ENCODE assay signal across 21 mouse cellular contexts in genomic region chr17:43501223-43501622, GRCm38 (mm10). TPM values are rescaled to one million over a fixed set of nuclear protein-coding genes. Genes with fewer than 3 reads are reported as not detected.
A peak's percentile ranks its signal among the peaks of the same experiment; 100 is the strongest.
DNase-seq lines count a peak whose midpoint lies in the region; ATAC-seq and TF ChIP-seq lines count a peak whose summit lies in the region.
"Had no signal": no experiment of that assay in that cellular context is flagged by ENCODE, and none has a peak within 500 bp of the region (broad histone marks: within the 10 kb centered on the region; RNA-seq: fewer than 3 reads in every experiment).

No protein-coding gene starts in this region.

- H3K27ac ChIP-seq in kidney, embryonic 15.5 days = peak overlapping the region; percentile 28
- no peak overlapping the region for H3K27ac ChIP-seq in intestine, embryonic 15.5 days
- no peak overlapping the region for H3K27ac ChIP-seq in small intestine, adult 2 months (ENCODE audit: insufficient read depth, low read depth, low read length)
- H3K27ac ChIP-seq: embryonic facial prominence, embryonic 12.5 days; forebrain, embryonic 15.5 days; heart, adult 2 months; heart, embryonic 15.5 days; hindbrain, embryonic 15.5 days had no signal

- 70% methylated on average over 3 of the region's 3 CpGs for WGBS in kidney, embryonic 15.5 days
- WGBS in intestine, embryonic 15.5 days = 75% methylated on average over 3 of the region's 3 CpGs
- WGBS in small intestine, adult 2 months = 50% methylated on average over 3 of the region's 3 CpGs

- no peak for ATAC-seq in kidney, embryonic 15.5 days (replicated peaks; ENCODE audit: low FRiP score)
- no peak for ATAC-seq in intestine, embryonic 15.5 days
- no peak for ATAC-seq in activated CD4-positive, CD25-positive, alpha-beta regulatory T cell, adult 4 months
- ATAC-seq: forebrain, embryonic 15.5 days had no signal

- H3K4me3 ChIP-seq in kidney, embryonic 15.5 days (replicated peaks) = no peak overlapping the region
- no peak overlapping the region for H3K4me3 ChIP-seq in intestine, embryonic 15.5 days (replicated peaks)
- H3K4me3 ChIP-seq in small intestine, adult 2 months (ENCODE audit: low read depth, low read length) = peak overlapping the region; percentile 3; the same call in 1 of the 2 replicates
- H3K4me3 ChIP-seq: embryonic facial prominence, embryonic 12.5 days; forebrain, embryonic 15.5 days; heart, adult 2 months; heart, embryonic 15.5 days; hindbrain, embryonic 15.5 days had no signal

- no peak overlapping the region for H3K9ac ChIP-seq in kidney, embryonic 15.5 days
- no peak overlapping the region for H3K9ac ChIP-seq in intestine, embryonic 15.5 days
- H3K9ac ChIP-seq: embryonic facial prominence, embryonic 12.5 days; forebrain, embryonic 15.5 days; heart, embryonic 15.5 days; hindbrain, embryonic 15.5 days had no signal

- DNase-seq in kidney, adult 9 months = no peak
- peak; percentile 25 for DNase-seq in c-Kit-positive CD71-negative TER-119-negative erythroid progenitor cells, embryonic 14.5 days (ENCODE audit: low read depth)
- no peak for DNase-seq in heart, adult 11 months
- DNase-seq: adrenal gland, adult 8-10 months; adrenal gland, postnatal 36 days; cerebellum, adult 11 months; cerebellum, adult 8-10 months; cerebellum, postnatal 14 days; gastrocnemius, postnatal 36 days; heart, adult 2 months had no signal

- no peak overlapping the region for H3K4me2 ChIP-seq in kidney, embryonic 15.5 days
- peak overlapping the region; percentile 35 for H3K4me2 ChIP-seq in intestine, embryonic 15.5 days (replicated peaks)
- H3K4me2 ChIP-seq: embryonic facial prominence, embryonic 12.5 days; forebrain, embryonic 15.5 days; heart, embryonic 11.5 days; heart, embryonic 15.5 days; hindbrain, embryonic 15.5 days had no signal

- H3K27me3 ChIP-seq in kidney, embryonic 15.5 days = no peaks in the 10 kb centered on the region
- H3K27me3 ChIP-seq in intestine, embryonic 15.5 days (replicated peaks) = no peaks in the 10 kb centered on the region
- no peaks in the 10 kb centered on the region for H3K27me3 ChIP-seq in small intestine, adult 2 months (ENCODE audit: control insufficient read depth, insufficient read depth, low read length)
- H3K27me3 ChIP-seq: embryonic facial prominence, embryonic 12.5 days; forebrain, embryonic 15.5 days; heart, embryonic 15.5 days; hindbrain, embryonic 15.5 days had no signal

- TF ChIP-seq CTCF in small intestine, adult 2 months (IDR thresholded peaks at IDR 0.05; ENCODE audit: extremely low read depth, insufficient read length, insufficient replicate concordance, low read depth, low read length) = no peak

- peaks cover 9% of the 10 kb centered on the region; the same call in 1 of the 2 replicates for H3K4me1 ChIP-seq in kidney, embryonic 15.5 days
- H3K4me1 ChIP-seq in intestine, embryonic 15.5 days (replicated peaks) = no peaks in the 10 kb centered on the region
- H3K4me1 ChIP-seq in small intestine, adult 2 months (ENCODE audit: control insufficient read depth, insufficient read depth, insufficient read length, low read length) = peaks cover 15% of the 10 kb centered on the region; the same call in 1 of the 2 replicates
- H3K4me1 ChIP-seq: embryonic facial prominence, embryonic 12.5 days; forebrain, embryonic 15.5 days; heart, embryonic 15.5 days; hindbrain, embryonic 15.5 days had no signal

- no peaks in the 10 kb centered on the region for H3K9me3 ChIP-seq in kidney, embryonic 15.5 days (replicated peaks)
- no peaks in the 10 kb centered on the region for H3K9me3 ChIP-seq in intestine, embryonic 15.5 days
- H3K9me3 ChIP-seq: embryonic facial prominence, embryonic 12.5 days; forebrain, embryonic 15.5 days; heart, embryonic 15.5 days; hindbrain, embryonic 15.5 days had no signal

- H3K36me3 ChIP-seq in kidney, embryonic 15.5 days = no peaks in the 10 kb centered on the region
- no peaks in the 10 kb centered on the region for H3K36me3 ChIP-seq in intestine, embryonic 15.5 days
- H3K36me3 ChIP-seq in small intestine, adult 2 months (ENCODE audit: control insufficient read depth, insufficient read depth, low read length) = no peaks in the 10 kb centered on the region; the same call in 1 of the 2 replicates
- H3K36me3 ChIP-seq: embryonic facial prominence, embryonic 12.5 days; forebrain, embryonic 15.5 days; heart, embryonic 15.5 days; hindbrain, embryonic 15.5 days had no signal

- TF ChIP-seq POLR2A in small intestine, adult 2 months (IDR thresholded peaks at IDR 0.05; ENCODE audit: low read depth, low read length) = no peak

RNA-seq across cellular contexts. Expression of gene Mep1a, which starts 1.4 kb away (rescaled TPM):
- polyA plus RNA-seq in kidney, embryonic 15.5 days (2015; fragmentation: Nextera tagmentation; extraction: Ambion mirVana) = 37.4 TPM in 2 replicates
- 33.1 and 34.9 TPM in 2 replicates for polyA plus RNA-seq in intestine, embryonic 15.5 days (2015; fragmentation: Nextera tagmentation; extraction: Ambion mirVana)
- polyA plus RNA-seq in small intestine, adult 2 months (2012; rRNA removed) = 3.2 and 131 TPM in 2 replicates
- not detected for polyA plus RNA-seq in activated CD4-positive, CD25-positive, alpha-beta regulatory T cell, adult 4 months (2017; shearing (Covaris generic))
- polyA plus RNA-seq: embryonic facial prominence, embryonic 12.5 days; forebrain, embryonic 11.5 days; forebrain, embryonic 15.5 days; heart, adult 2 months; heart, embryonic 11.5 days; heart, embryonic 15.5 days; hindbrain, embryonic 11.5 days had no signal

RNA-seq across cellular contexts. Expression of gene Ankrd66, which starts 42.2 kb away (rescaled TPM):
- 0.17 and 0.47 TPM in 2 replicates for polyA plus RNA-seq in kidney, embryonic 15.5 days (2015; fragmentation: Nextera tagmentation; extraction: Ambion mirVana)
- polyA plus RNA-seq in intestine, embryonic 15.5 days (2015; fragmentation: Nextera tagmentation; extraction: Ambion mirVana) = 0.18 TPM in 1 of 2 replicates, not detected in the other
- polyA plus RNA-seq in small intestine, adult 2 months (2012; rRNA removed) = 0.06 TPM in 1 of 2 replicates, not detected in the other
- polyA plus RNA-seq in activated CD4-positive, CD25-positive, alpha-beta regulatory T cell, adult 4 months (2017; shearing (Covaris generic)) = not detected
- polyA plus RNA-seq: embryonic facial prominence, embryonic 12.5 days; forebrain, embryonic 11.5 days; heart, embryonic 11.5 days; heart, embryonic 15.5 days had no signal
